Mouse (Mus musculus): ENCODE measurements around the gene Pde6c.

GRCm38 (mm10) chr19:38091512-38091985 is 41.0 kb upstream of the Pde6c start:
- TF ChIP-seq CTCF (conservative IDR thresholded peaks at IDR 0.05 in 1 of 2, IDR thresholded peaks at IDR 0.05 in 1 of 2; ENCODE audit: low read depth in 2 of 2, low read length in 2 of 2) (no peak), EP300 (IDR thresholded peaks at IDR 0.05; ENCODE audit: low read length) (no peak), ZNF384 (IDR thresholded peaks at IDR 0.05; ENCODE audit: low read depth, low read length) (no peak), ELF1 (IDR thresholded peaks at IDR 0.05; ENCODE audit: low read depth, low read length) (no peak), CHD1 (IDR thresholded peaks at IDR 0.05; ENCODE audit: low read depth, low read length) (no peak)
